Mouse (Mus musculus): ENCODE measurements around the gene Zar1. TPM values are rescaled to one million over a fixed set of nuclear protein-coding genes. Genes with fewer than 3 reads are reported as not detected.
"Not testable (repeated sequence)": the region's sequence is repeated elsewhere in the genome, so short reads cannot be mapped to it uniquely, and the experiment has no call there.

Gene Zar1
- 1.0 and 1.6 TPM in 2 replicates for polyA plus RNA-seq (2014; fragmentation: Nextera tagmentation; extraction: Ambion mirVana)

DNA sequence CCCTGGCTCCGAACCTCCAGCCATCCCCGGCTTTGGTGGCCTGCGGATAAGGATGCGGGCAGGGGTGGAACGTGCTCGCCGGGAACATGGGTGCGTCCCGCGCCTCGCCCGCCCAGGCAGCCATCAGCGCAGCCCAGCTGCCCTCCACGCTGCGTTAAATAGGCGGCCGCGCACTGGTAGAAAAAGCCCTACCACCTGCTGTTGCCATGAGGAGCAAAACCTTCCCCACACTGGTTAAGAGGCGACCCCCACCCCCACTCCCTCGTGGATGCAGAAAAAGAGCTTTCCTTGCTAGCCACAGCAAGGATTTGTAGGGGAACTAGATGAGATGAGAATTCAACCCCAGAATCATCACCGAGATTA lies at the start of gene Zar1:
Zar1 (minus strand) TSS at position 285 of the 363 bp plus-strand sequence.
- not testable (repeated sequence) for H3K27me3 ChIP-seq (ENCODE audit: control insufficient read depth, insufficient read depth, low read length)
- peak; percentile 89 for DNase-seq (ENCODE audit: low spot score, missing footprints)
- ATAC-seq (ENCODE audit: low FRiP score): peak; percentile 65

DNA sequence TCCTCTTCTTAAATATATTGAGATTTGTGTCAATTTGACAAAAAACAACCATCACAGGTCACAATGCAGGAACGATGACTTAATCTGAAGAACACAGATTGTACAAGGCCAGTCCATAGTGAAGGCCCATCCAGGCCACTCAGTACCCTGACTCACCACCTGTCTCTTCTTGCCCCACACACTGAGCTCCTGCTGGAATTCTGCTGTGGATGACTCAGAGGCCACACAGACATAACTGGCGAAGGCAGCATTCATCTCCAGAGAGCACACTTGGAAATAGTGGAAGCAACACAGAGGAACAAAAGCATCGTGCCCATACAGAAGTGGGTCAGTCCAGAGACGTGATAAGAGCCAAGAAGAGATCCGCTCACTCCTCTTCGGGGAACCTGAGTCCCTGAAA lies 49.0 kb upstream of the Zar1 start:
- Histone ChIP-seq H3K9me3 (ENCODE audit: control insufficient read depth, low read length) (no peaks in the 10 kb centered on the region), H3K9ac (ENCODE audit: low read length) (no peak overlapping the region), H3K27me3 (ENCODE audit: control insufficient read depth, insufficient read depth, low read length) (no peaks in the 10 kb centered on the region), H3K4me2 (no peak overlapping the region), H3K4me3 (ENCODE audit: low read depth, low read length) (no peak overlapping the region), H3K36me3 (ENCODE audit: control insufficient read depth, insufficient read depth, low read length) (no peaks in the 10 kb centered on the region), H3K27ac (ENCODE audit: low read depth, low read length) (no peak overlapping the region), H3K4me1 (ENCODE audit: control insufficient read depth, insufficient read depth, low read length) (no peaks in the 10 kb centered on the region)
- ATAC-seq (ENCODE audit: low FRiP score) (no peak), DNase-seq (ENCODE audit: low spot score, missing footprints) (no peak)
- 91% methylated on average over 6 of the region's 6 CpGs for WGBS

More for the DNA sequence above, at the start of gene Zar1:
- H3K9ac ChIP-seq (ENCODE audit: low read length): peak within 1 kb of the TSS; percentile 61
- not testable (repeated sequence) for H3K27ac ChIP-seq (ENCODE audit: low read depth, low read length); H3K9me3 ChIP-seq (ENCODE audit: control insufficient read depth, low read length); H3K4me1 ChIP-seq (ENCODE audit: control insufficient read depth, insufficient read depth, low read length); H3K36me3 ChIP-seq (ENCODE audit: control insufficient read depth, insufficient read depth, low read length)
- H3K4me2 ChIP-seq: peak within 1 kb of the TSS; percentile 64
- WGBS: 9% methylated on average over 14 of the region's 21 CpGs
- H3K4me3 ChIP-seq (ENCODE audit: low read depth, low read length): peak within 1 kb of the TSS; percentile 37

DNA sequence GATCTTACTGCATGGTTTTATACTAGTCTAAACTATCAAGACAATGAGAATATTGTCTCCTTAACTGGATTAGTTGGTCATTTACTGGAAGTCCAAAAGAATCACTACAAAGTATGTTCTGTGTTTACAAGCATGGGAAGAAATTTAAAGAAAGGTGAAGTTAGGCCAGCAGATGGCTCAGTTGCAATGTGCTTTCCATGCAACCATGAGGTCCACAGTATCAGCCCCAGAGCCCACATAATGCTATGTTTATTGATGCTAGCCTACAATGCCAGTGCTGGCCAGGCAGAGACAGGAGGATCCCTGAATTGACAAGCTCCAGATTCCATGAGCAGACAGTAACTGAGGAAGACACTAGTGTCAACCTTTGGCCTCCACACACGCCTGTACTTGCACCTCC lies 40.0 kb upstream of the Zar1 start:
- no peaks in the 10 kb centered on the region for H3K27me3 ChIP-seq (ENCODE audit: control insufficient read depth, insufficient read depth, low read length)
- ATAC-seq (ENCODE audit: low FRiP score) (no peak), DNase-seq (ENCODE audit: low spot score, missing footprints) (no peak)
- WGBS: 86% methylated on average over 1 of the region's 1 CpGs
- H3K9ac ChIP-seq (ENCODE audit: low read length): no peak overlapping the region
- no peak overlapping the region for H3K4me3 ChIP-seq (ENCODE audit: low read depth, low read length)
- no peaks in the 10 kb centered on the region for H3K36me3 ChIP-seq (ENCODE audit: control insufficient read depth, insufficient read depth, low read length)
- H3K9me3 ChIP-seq (ENCODE audit: control insufficient read depth, low read length): no peaks in the 10 kb centered on the region
- no peak overlapping the region for H3K27ac ChIP-seq (ENCODE audit: low read depth, low read length)
- H3K4me1 ChIP-seq (ENCODE audit: control insufficient read depth, insufficient read depth, low read length): no peaks in the 10 kb centered on the region
- H3K4me2 ChIP-seq: no peak overlapping the region

DNA sequence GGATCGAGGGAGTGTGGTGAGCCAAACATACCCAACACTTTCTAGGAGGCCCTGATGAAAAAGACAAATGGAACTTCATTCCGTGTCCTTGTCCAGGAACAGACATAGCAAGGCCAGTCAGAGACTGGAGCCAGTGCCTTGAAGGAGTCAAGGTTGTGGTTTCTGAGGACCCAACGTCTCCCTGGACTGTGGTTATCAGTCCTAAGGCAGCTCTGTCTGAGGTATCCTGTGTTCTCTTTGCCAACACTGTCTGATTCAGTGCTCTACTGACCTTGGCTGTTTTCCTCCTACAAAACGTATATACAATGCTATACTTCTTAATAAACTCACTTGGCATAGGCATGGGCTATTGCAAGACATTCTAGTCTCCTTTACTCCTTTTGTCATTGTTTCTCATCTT lies 36.4 kb upstream of the Zar1 start:
- Histone ChIP-seq H3K36me3 (ENCODE audit: control insufficient read depth, insufficient read depth, low read length) (no peaks in the 10 kb centered on the region), H3K9ac (ENCODE audit: low read length) (no peak overlapping the region), H3K4me1 (ENCODE audit: control insufficient read depth, insufficient read depth, low read length) (no peaks in the 10 kb centered on the region), H3K27ac (ENCODE audit: low read depth, low read length) (no peak overlapping the region), H3K9me3 (ENCODE audit: control insufficient read depth, low read length) (no peaks in the 10 kb centered on the region), H3K4me3 (ENCODE audit: low read depth, low read length) (no peak overlapping the region), H3K27me3 (ENCODE audit: control insufficient read depth, insufficient read depth, low read length) (no peaks in the 10 kb centered on the region), H3K4me2 (no peak overlapping the region)
- ATAC-seq (ENCODE audit: low FRiP score) (no peak), DNase-seq (ENCODE audit: low spot score, missing footprints) (no peak)
- 86% methylated on average over 4 of the region's 4 CpGs for WGBS

DNA sequence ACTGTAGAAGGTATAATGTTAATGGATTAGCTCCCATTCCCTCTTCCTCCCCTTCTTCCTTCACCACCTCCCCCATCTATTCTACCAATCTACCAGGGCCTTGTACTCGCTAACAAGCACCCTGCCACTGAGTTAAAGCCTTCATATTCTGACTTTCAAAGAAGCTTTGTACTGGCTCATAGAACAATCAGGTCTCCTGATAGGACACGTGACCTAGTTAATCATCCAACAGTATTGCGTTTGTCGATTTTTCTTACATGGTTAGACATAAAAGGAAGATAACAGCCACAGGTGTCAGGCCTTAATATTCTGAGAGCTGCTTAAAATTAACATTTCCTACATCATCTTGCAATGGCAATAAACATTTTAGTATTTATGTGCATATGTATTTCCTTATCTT lies 22.1 kb upstream of the Zar1 start:
- no peaks in the 10 kb centered on the region for H3K9me3 ChIP-seq (ENCODE audit: control insufficient read depth, low read length)
- no peak overlapping the region for H3K27ac ChIP-seq (ENCODE audit: low read depth, low read length)
- H3K4me3 ChIP-seq (ENCODE audit: low read depth, low read length): no peak overlapping the region
- no peaks in the 10 kb centered on the region for H3K4me1 ChIP-seq (ENCODE audit: control insufficient read depth, insufficient read depth, low read length)
- no peaks in the 10 kb centered on the region for H3K27me3 ChIP-seq (ENCODE audit: control insufficient read depth, insufficient read depth, low read length)
- DNase-seq (ENCODE audit: low spot score, missing footprints): no peak
- ATAC-seq (ENCODE audit: low FRiP score): no peak
- no peaks in the 10 kb centered on the region for H3K36me3 ChIP-seq (ENCODE audit: control insufficient read depth, insufficient read depth, low read length)
- 90% methylated on average over 4 of the region's 4 CpGs for WGBS
- no peak overlapping the region for H3K9ac ChIP-seq (ENCODE audit: low read length)
- no peak overlapping the region for H3K4me2 ChIP-seq

DNA sequence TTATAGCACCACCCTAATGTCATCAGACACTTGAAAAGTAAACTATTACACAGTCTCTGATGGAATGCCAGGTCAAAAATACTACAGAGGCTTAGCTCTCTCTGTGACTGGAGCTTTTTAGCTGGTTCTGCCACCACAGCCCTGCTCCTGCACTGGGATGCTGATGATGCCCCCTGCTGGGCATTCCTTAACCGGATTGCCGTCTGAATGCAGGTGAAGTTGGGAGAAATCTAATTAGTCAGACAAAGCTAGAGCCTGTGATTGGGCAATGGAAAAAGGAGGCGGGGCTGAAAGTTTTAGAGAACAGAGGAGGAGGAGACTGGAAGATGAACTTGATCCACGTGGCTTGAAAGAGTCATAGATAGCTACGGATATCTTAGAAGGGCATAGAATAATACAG lies 20.0 kb upstream of the Zar1 start:
- Histone ChIP-seq H3K27ac (ENCODE audit: low read depth, low read length) (no peak overlapping the region), H3K9me3 (ENCODE audit: control insufficient read depth, low read length) (no peaks in the 10 kb centered on the region), H3K36me3 (ENCODE audit: control insufficient read depth, insufficient read depth, low read length) (no peaks in the 10 kb centered on the region), H3K27me3 (ENCODE audit: control insufficient read depth, insufficient read depth, low read length) (no peaks in the 10 kb centered on the region), H3K4me1 (ENCODE audit: control insufficient read depth, insufficient read depth, low read length) (no peaks in the 10 kb centered on the region), H3K9ac (ENCODE audit: low read length) (no peak overlapping the region), H3K4me2 (no peak overlapping the region), H3K4me3 (ENCODE audit: low read depth, low read length) (no peak overlapping the region)
- ATAC-seq (ENCODE audit: low FRiP score) (peak; percentile 65), DNase-seq (ENCODE audit: low spot score, missing footprints) (no peak)
- 13% methylated on average over 5 of the region's 5 CpGs for WGBS

DNA sequence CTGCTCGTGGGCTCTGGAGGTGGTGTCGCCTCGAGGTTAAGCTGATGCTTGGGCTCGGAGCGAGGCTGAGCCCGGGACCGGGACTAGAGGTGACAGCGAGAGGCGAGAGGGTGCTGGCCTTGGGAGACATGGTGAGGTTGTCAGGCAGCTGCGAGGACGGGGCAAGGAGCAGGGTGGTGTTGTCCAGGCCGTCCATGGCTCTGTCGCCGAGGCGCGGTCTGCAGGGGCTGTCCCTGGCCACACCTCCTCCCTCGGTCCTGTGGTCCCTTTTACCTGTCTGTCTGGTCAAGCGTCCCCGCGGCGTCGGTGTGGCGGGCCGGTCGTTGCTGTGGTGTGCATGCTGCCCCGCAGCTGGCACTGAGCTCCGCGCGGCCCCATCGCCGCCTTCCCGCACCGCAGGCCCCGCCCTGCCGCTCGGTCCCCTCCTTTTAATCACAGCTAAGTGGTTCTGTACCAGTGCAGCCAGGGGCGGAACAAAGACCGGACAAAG lies 6.2 kb upstream of the Zar1 start, which contains the start of gene Gm5868:
Gm5868 (minus strand) TSS at position 360 of the 490 bp plus-strand sequence.
- DNase-seq (ENCODE audit: low spot score, missing footprints) (peak; percentile 90), ATAC-seq (ENCODE audit: low FRiP score) (peak; percentile 86)
- Histone ChIP-seq H3K27me3 (ENCODE audit: control insufficient read depth, insufficient read depth, low read length) (no peaks in the 10 kb centered on the region), H3K9ac (ENCODE audit: low read length) (peak within 1 kb of the TSS; percentile 20; the same call in 1 of the 2 replicates), H3K36me3 (ENCODE audit: control insufficient read depth, insufficient read depth, low read length) (no peaks in the 10 kb centered on the region), H3K4me3 (ENCODE audit: low read depth, low read length) (peak within 1 kb of the TSS; percentile 33), H3K4me2 (peak within 1 kb of the TSS; percentile 57), H3K27ac (ENCODE audit: low read depth, low read length) (no peak within 1 kb of the TSS), H3K9me3 (ENCODE audit: control insufficient read depth, low read length) (no peaks in the 10 kb centered on the region), H3K4me1 (ENCODE audit: control insufficient read depth, insufficient read depth, low read length) (no peaks in the 10 kb centered on the region; the same call in 1 of the 2 replicates)
- 3% methylated on average over 37 of the region's 38 CpGs for WGBS

DNA sequence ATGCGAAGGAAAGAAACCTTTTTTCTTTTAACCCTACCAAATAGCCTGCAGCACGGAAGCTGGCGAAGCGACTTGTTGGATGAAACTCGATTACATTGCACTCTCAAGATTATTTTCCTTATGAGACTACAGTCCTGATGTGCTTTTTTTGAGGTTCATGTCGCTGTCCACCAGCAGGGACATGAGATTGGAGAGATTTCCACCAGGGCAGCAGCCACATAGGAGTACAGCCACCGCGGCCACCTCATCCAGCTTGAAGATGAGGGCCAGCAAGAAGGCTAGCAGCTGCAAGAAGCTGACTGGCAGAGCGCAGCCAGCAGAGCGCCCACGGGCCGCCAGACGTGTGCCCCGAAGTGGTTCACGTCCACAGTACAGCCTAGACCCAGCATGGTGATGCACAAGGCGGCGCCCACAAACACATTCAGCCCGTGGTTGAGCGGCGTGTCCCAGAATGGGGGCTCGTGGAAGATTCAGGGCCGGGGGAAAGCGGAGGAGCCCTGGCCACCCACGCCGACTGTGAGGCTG lies 5.7 kb upstream of the Zar1 start:
- H3K27ac ChIP-seq (ENCODE audit: low read depth, low read length); H3K9me3 ChIP-seq (ENCODE audit: control insufficient read depth, low read length); H3K36me3 ChIP-seq (ENCODE audit: control insufficient read depth, insufficient read depth, low read length); H3K27me3 ChIP-seq (ENCODE audit: control insufficient read depth, insufficient read depth, low read length); H3K4me1 ChIP-seq (ENCODE audit: control insufficient read depth, insufficient read depth, low read length): not testable (repeated sequence)
- DNase-seq (ENCODE audit: low spot score, missing footprints) (peak; percentile 90), ATAC-seq (ENCODE audit: low FRiP score) (peak; percentile 43; the same call in 1 of the 2 replicates)
- H3K4me2 ChIP-seq: peak overlapping the region; percentile 57
- 50% methylated on average over 25 of the region's 25 CpGs for WGBS
- H3K4me3 ChIP-seq (ENCODE audit: low read depth, low read length): peak overlapping the region; percentile 33
- H3K9ac ChIP-seq (ENCODE audit: low read length): peak overlapping the region; percentile 20; the same call in 1 of the 2 replicates

DNA sequence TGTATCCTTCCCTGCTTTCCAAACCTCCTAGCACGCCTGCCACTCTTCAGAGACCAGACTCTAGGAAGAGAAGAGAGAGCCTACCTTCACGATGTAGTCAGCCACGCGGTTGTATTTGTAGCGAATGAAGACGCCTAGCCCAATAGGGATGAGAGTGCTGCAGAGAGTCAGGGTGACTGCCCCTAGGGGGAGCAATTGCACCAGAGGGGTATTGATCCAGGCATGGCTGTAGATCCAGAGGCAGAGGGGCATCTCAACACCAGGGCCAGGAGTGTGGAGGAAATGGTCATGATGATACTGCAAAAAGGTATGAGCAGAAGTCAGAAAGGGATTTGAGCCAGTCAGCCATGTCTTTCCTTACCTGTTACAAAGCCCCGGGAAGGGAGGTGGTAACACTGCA lies 5.1 kb upstream of the Zar1 start:
- ATAC-seq (ENCODE audit: low FRiP score); H3K27me3 ChIP-seq (ENCODE audit: control insufficient read depth, insufficient read depth, low read length); H3K36me3 ChIP-seq (ENCODE audit: control insufficient read depth, insufficient read depth, low read length); H3K4me3 ChIP-seq (ENCODE audit: low read depth, low read length); H3K4me2 ChIP-seq; H3K9ac ChIP-seq (ENCODE audit: low read length); H3K4me1 ChIP-seq (ENCODE audit: control insufficient read depth, insufficient read depth, low read length); H3K27ac ChIP-seq (ENCODE audit: low read depth, low read length); DNase-seq (ENCODE audit: low spot score, missing footprints); H3K9me3 ChIP-seq (ENCODE audit: control insufficient read depth, low read length): not testable (repeated sequence)
- 41% methylated on average over 7 of the region's 7 CpGs for WGBS

Data from midbrain, embryonic 11.5 days (tissue).